Mouse (Mus musculus): ENCODE measurements around the gene Rnf225. TPM values are rescaled to one million over a fixed set of nuclear protein-coding genes. Genes with fewer than 3 reads are reported as not detected.
A peak's percentile ranks its signal among the peaks of the same experiment; 100 is the strongest.
"Not testable (repeated sequence)": the region's sequence is repeated elsewhere in the genome, so short reads cannot be mapped to it uniquely, and the experiment has no call there.

The Rnf225 gene
- polyA plus RNA-seq, 1 experiment from 2014 or later: 0.87 TPM

GRCm38 (mm10) chr7:12921705-12922465 is 5.3 kb upstream of the Rnf225 start, which contains the start of gene Rps5:
Gene Rps5 (plus strand): TSS chr7:12922290.
- Histone ChIP-seq H3K36me3 (replicated peaks; ENCODE audit: control insufficient read depth, insufficient read depth) (peaks cover 37% of the 10 kb centered on the region), H3K4me2 (replicated peaks) (peak within 1 kb of the TSS; percentile 96), H3K9me3 (ENCODE audit: control insufficient read depth, low read length) (no peaks in the 10 kb centered on the region), H3K9ac (peak within 1 kb of the TSS; percentile 92), H3K27me3 (ENCODE audit: control insufficient read depth, insufficient read depth, low read length) (peaks cover 18% of the 10 kb centered on the region), H3K27ac (peak within 1 kb of the TSS; percentile 95), H3K4me1 (replicated peaks; ENCODE audit: control insufficient read depth, insufficient read depth, low read length) (peaks cover 11% of the 10 kb centered on the region), H3K4me3 (replicated peaks; ENCODE audit: low read length) (peak within 1 kb of the TSS; percentile 73)
- under 1% methylated on average over 55 of the region's 55 CpGs for WGBS
- ATAC-seq (ENCODE audit: low FRiP score) (peak; percentile 98), DNase-seq (ENCODE audit: low spot score) (peak; percentile 99)

GRCm38 (mm10) chr7:12922729-12923128 is 4.5 kb upstream of the Rnf225 start:
- H3K9me3 ChIP-seq (ENCODE audit: control insufficient read depth, low read length): no peaks in the 10 kb centered on the region
- H3K4me3 ChIP-seq (replicated peaks; ENCODE audit: low read length): peak overlapping the region; percentile 73
- peaks cover 26% of the 10 kb centered on the region for H3K27me3 ChIP-seq (ENCODE audit: control insufficient read depth, insufficient read depth, low read length)
- no peak overlapping the region for H3K27ac ChIP-seq
- H3K4me2 ChIP-seq (replicated peaks): peak overlapping the region; percentile 92
- DNase-seq (ENCODE audit: low spot score): no peak
- peaks cover 44% of the 10 kb centered on the region for H3K36me3 ChIP-seq (replicated peaks; ENCODE audit: control insufficient read depth, insufficient read depth)
- no peak for ATAC-seq (ENCODE audit: low FRiP score)
- H3K9ac ChIP-seq: peak overlapping the region; percentile 74
- H3K4me1 ChIP-seq (replicated peaks; ENCODE audit: control insufficient read depth, insufficient read depth, low read length): peaks cover 11% of the 10 kb centered on the region
- WGBS: 3% methylated on average over 8 of the region's 8 CpGs

- DNase-seq (ENCODE audit: low spot score) (no peak), ATAC-seq (ENCODE audit: low FRiP score) (no peak)
- peaks cover 11% of the 10 kb centered on the region for H3K4me1 ChIP-seq (replicated peaks; ENCODE audit: control insufficient read depth, insufficient read depth, low read length)
- no peak overlapping the region for H3K27ac ChIP-seq
- H3K36me3 ChIP-seq (replicated peaks; ENCODE audit: control insufficient read depth, insufficient read depth): peaks cover 44% of the 10 kb centered on the region
- no peaks in the 10 kb centered on the region for H3K9me3 ChIP-seq (ENCODE audit: control insufficient read depth, low read length)
- H3K27me3 ChIP-seq (ENCODE audit: control insufficient read depth, insufficient read depth, low read length): peaks cover 39% of the 10 kb centered on the region
- no peak overlapping the region for H3K4me3 ChIP-seq (replicated peaks; ENCODE audit: low read length)
- no peak overlapping the region for H3K9ac ChIP-seq
- no peak overlapping the region for H3K4me2 ChIP-seq (replicated peaks)
- WGBS: 85% methylated on average over 7 of the region's 7 CpGs
Measured at GRCm38 (mm10) chr7:12926316-12926715, 900 bp upstream of the Rnf225 start.

GRCm38 (mm10) chr7:12927693-12928589 is 725 bp downstream of the Rnf225 start:
- Histone ChIP-seq H3K4me1 (replicated peaks; ENCODE audit: control insufficient read depth, insufficient read depth, low read length) (peaks cover 8% of the 10 kb centered on the region), H3K27ac (no peak overlapping the region), H3K4me2 (replicated peaks) (peak overlapping the region; percentile 39), H3K9ac (peak overlapping the region; percentile 2; the same call in 1 of the 2 replicates), H3K36me3 (replicated peaks; ENCODE audit: control insufficient read depth, insufficient read depth) (peaks cover 44% of the 10 kb centered on the region), H3K9me3 (ENCODE audit: control insufficient read depth, low read length) (no peaks in the 10 kb centered on the region), H3K27me3 (ENCODE audit: control insufficient read depth, insufficient read depth, low read length) (peaks cover 39% of the 10 kb centered on the region), H3K4me3 (replicated peaks; ENCODE audit: low read length) (peak overlapping the region; percentile 19; the same call in 1 of the 2 replicates)
- ATAC-seq (ENCODE audit: low FRiP score) (peak; percentile 38; the same call in 1 of the 2 replicates), DNase-seq (ENCODE audit: low spot score) (no peak)
- WGBS: 5% methylated on average over 65 of the region's 65 CpGs

GRCm38 (mm10) chr7:12933615-12934140 is 6.5 kb downstream of the Rnf225 start:
- Histone ChIP-seq H3K4me2 (replicated peaks) (no peak overlapping the region), H3K9ac (no peak overlapping the region), H3K36me3 (replicated peaks; ENCODE audit: control insufficient read depth, insufficient read depth) (no peaks in the 10 kb centered on the region), H3K27me3 (ENCODE audit: control insufficient read depth, insufficient read depth, low read length) (peaks cover 4% of the 10 kb centered on the region; the same call in 1 of the 2 replicates), H3K4me3 (replicated peaks; ENCODE audit: low read length) (no peak overlapping the region), H3K27ac (no peak overlapping the region), H3K9me3 (ENCODE audit: control insufficient read depth, low read length) (no peaks in the 10 kb centered on the region), H3K4me1 (replicated peaks; ENCODE audit: control insufficient read depth, insufficient read depth, low read length) (no peaks in the 10 kb centered on the region)
- DNase-seq (ENCODE audit: low spot score) (no peak), ATAC-seq (ENCODE audit: low FRiP score) (no peak)
- 43% methylated on average over 4 of the region's 4 CpGs for WGBS

- Histone ChIP-seq H3K9ac (no peak overlapping the region), H3K4me3 (replicated peaks; ENCODE audit: low read length) (no peak overlapping the region), H3K36me3 (replicated peaks; ENCODE audit: control insufficient read depth, insufficient read depth) (no peaks in the 10 kb centered on the region), H3K27ac (no peak overlapping the region), H3K27me3 (ENCODE audit: control insufficient read depth, insufficient read depth, low read length) (no peaks in the 10 kb centered on the region), H3K9me3 (ENCODE audit: control insufficient read depth, low read length) (no peaks in the 10 kb centered on the region), H3K4me2 (replicated peaks) (no peak overlapping the region), H3K4me1 (replicated peaks; ENCODE audit: control insufficient read depth, insufficient read depth, low read length) (no peaks in the 10 kb centered on the region)
- DNase-seq (ENCODE audit: low spot score) (no peak), ATAC-seq (ENCODE audit: low FRiP score) (no peak)
- 80% methylated on average over 3 of the region's 3 CpGs for WGBS
Measured at GRCm38 (mm10) chr7:12934808-12935207, 7.6 kb downstream of the Rnf225 start.

- not testable (repeated sequence) for H3K4me2 ChIP-seq (replicated peaks); H3K36me3 ChIP-seq (replicated peaks; ENCODE audit: control insufficient read depth, insufficient read depth); H3K27ac ChIP-seq; H3K27me3 ChIP-seq (ENCODE audit: control insufficient read depth, insufficient read depth, low read length); H3K9ac ChIP-seq; H3K9me3 ChIP-seq (ENCODE audit: control insufficient read depth, low read length); H3K4me1 ChIP-seq (replicated peaks; ENCODE audit: control insufficient read depth, insufficient read depth, low read length); DNase-seq (ENCODE audit: low spot score); ATAC-seq (ENCODE audit: low FRiP score); H3K4me3 ChIP-seq (replicated peaks; ENCODE audit: low read length)
- 98% methylated on average over 4 of the region's 4 CpGs for WGBS
Measured at GRCm38 (mm10) chr7:12937254-12937803, 10.1 kb downstream of the Rnf225 start.

- DNase-seq (ENCODE audit: low spot score) (no peak), ATAC-seq (ENCODE audit: low FRiP score) (no peak)
- H3K9me3 ChIP-seq (ENCODE audit: control insufficient read depth, low read length): no peaks in the 10 kb centered on the region
- no peaks in the 10 kb centered on the region for H3K27me3 ChIP-seq (ENCODE audit: control insufficient read depth, insufficient read depth, low read length)
- no peak overlapping the region for H3K4me2 ChIP-seq (replicated peaks)
- H3K4me1 ChIP-seq (replicated peaks; ENCODE audit: control insufficient read depth, insufficient read depth, low read length): no peaks in the 10 kb centered on the region
- H3K27ac ChIP-seq: no peak overlapping the region
- no peak overlapping the region for H3K4me3 ChIP-seq (replicated peaks; ENCODE audit: low read length)
- H3K9ac ChIP-seq: no peak overlapping the region
- H3K36me3 ChIP-seq (replicated peaks; ENCODE audit: control insufficient read depth, insufficient read depth): no peaks in the 10 kb centered on the region
- 91% methylated on average over 4 of the region's 4 CpGs for WGBS
Measured at GRCm38 (mm10) chr7:12940599-12940998, 13.4 kb downstream of the Rnf225 start.

GRCm38 (mm10) chr7:12943488-12943887 is 16.3 kb downstream of the Rnf225 start:
- no peaks in the 10 kb centered on the region for H3K36me3 ChIP-seq (replicated peaks; ENCODE audit: control insufficient read depth, insufficient read depth)
- no peak for ATAC-seq (ENCODE audit: low FRiP score)
- no peak overlapping the region for H3K27ac ChIP-seq
- no peak overlapping the region for H3K9ac ChIP-seq
- H3K27me3 ChIP-seq (ENCODE audit: control insufficient read depth, insufficient read depth, low read length): no peaks in the 10 kb centered on the region
- H3K4me2 ChIP-seq (replicated peaks): no peak overlapping the region
- H3K9me3 ChIP-seq (ENCODE audit: control insufficient read depth, low read length): no peaks in the 10 kb centered on the region
- DNase-seq (ENCODE audit: low spot score): no peak
- no peak overlapping the region for H3K4me3 ChIP-seq (replicated peaks; ENCODE audit: low read length)
- no peaks in the 10 kb centered on the region for H3K4me1 ChIP-seq (replicated peaks; ENCODE audit: control insufficient read depth, insufficient read depth, low read length)
